In genomic region chr1:80676004-80676673, GRCm38 (mm10) we compare ENCODE assay signal across 22 mouse cellular contexts.
A peak's percentile ranks its signal among the peaks of the same experiment; 100 is the strongest.
DNase-seq lines count a peak whose midpoint lies in the region; ATAC-seq and TF ChIP-seq lines count a peak whose summit lies in the region.
"Had no signal": no experiment of that assay in that cellular context is flagged by ENCODE, and none has a peak within 500 bp of the region (broad histone marks: within the 10 kb centered on the region; RNA-seq: fewer than 3 reads in every experiment).

No protein-coding gene starts in this region.

- ATAC-seq in hindbrain, embryonic 14.5 days (ENCODE audit: low FRiP score) = no peak
- no peak for ATAC-seq in hindbrain, embryonic 11.5 days (ENCODE audit: low FRiP score)
- peak; percentile 83 for ATAC-seq in intestine, embryonic 16.5 days
- ATAC-seq: forebrain, embryonic 14.5 days; hindbrain, postnatal 0 days had no signal

- in situ Hi-C loops in CH12.LX (cut with MboI; ENCODE audit: low pct_ligation_motif_present, low pct_unique_long_range_greater_than_20kb, low sequenced_read_pairs) = loop anchor here (10.0 kb wide), 1 partner anchor 49 kb away; no protein-coding TSS in a partner anchor

- H3K4me3 ChIP-seq in hindbrain, embryonic 14.5 days (replicated peaks; ENCODE audit: low read length) = no peak overlapping the region
- no peak overlapping the region for H3K4me3 ChIP-seq in hindbrain, embryonic 11.5 days (ENCODE audit: low read depth, low read length)
- no peak overlapping the region for H3K4me3 ChIP-seq in CH12.LX (replicated peaks in 1 of 3; ENCODE audit: low read depth in 2 of 3, low read length in 2 of 3, poor library complexity in 1 of 3)
- H3K4me3 ChIP-seq in intestine, embryonic 16.5 days (ENCODE audit: low read length) = no peak overlapping the region
- H3K4me3 ChIP-seq: embryonic facial prominence, embryonic 12.5 days; embryonic facial prominence, embryonic 15.5 days; heart, adult 2 months; hindbrain, embryonic 13.5 days had no signal

- dilution Hi-C loops in CH12.LX (cut with MboI; ENCODE audit: extremely low pct_ligation_motif_present, extremely low pct_unique_long_range_greater_than_20kb, low sequenced_read_pairs) = no loop called here

- TF ChIP-seq CTCF in CH12.LX (conservative IDR thresholded peaks at IDR 0.05 in 1 of 2, IDR thresholded peaks at IDR 0.05 in 1 of 2; ENCODE audit: low read depth in 2 of 2, low read length in 2 of 2) = no peak

- H3K9ac ChIP-seq in hindbrain, embryonic 14.5 days = no peak overlapping the region
- no peak overlapping the region for H3K9ac ChIP-seq in hindbrain, embryonic 11.5 days (ENCODE audit: low read depth, low read length)
- no peak overlapping the region for H3K9ac ChIP-seq in CH12.LX (ENCODE audit: insufficient read depth, low read depth)
- H3K9ac ChIP-seq in intestine, embryonic 16.5 days (ENCODE audit: low read depth, low read length) = no peak overlapping the region
- H3K9ac ChIP-seq: embryonic facial prominence, embryonic 12.5 days; embryonic facial prominence, embryonic 15.5 days; hindbrain, embryonic 13.5 days had no signal

- no peak for TF ChIP-seq RAD21 in CH12.LX (IDR thresholded peaks at IDR 0.05; ENCODE audit: low read depth, low read length)

- WGBS in hindbrain, embryonic 14.5 days = 83% methylated on average over 1 of the region's 1 CpGs
- WGBS in hindbrain, embryonic 11.5 days = 61% methylated on average over 1 of the region's 1 CpGs
- WGBS in intestine, embryonic 16.5 days = 36% methylated on average over 1 of the region's 1 CpGs

- no peak overlapping the region for H3K27ac ChIP-seq in hindbrain, embryonic 14.5 days
- H3K27ac ChIP-seq in hindbrain, embryonic 11.5 days (ENCODE audit: low read depth, low read length) = no peak overlapping the region
- no peak overlapping the region for H3K27ac ChIP-seq in CH12.LX (ENCODE audit: insufficient read depth, low read depth)
- H3K27ac ChIP-seq in intestine, embryonic 16.5 days (ENCODE audit: low read length) = no peak overlapping the region
- H3K27ac ChIP-seq: embryonic facial prominence, embryonic 12.5 days; embryonic facial prominence, embryonic 15.5 days; heart, adult 2 months; hindbrain, embryonic 13.5 days; hindbrain, postnatal 0 days had no signal

- no peaks in the 10 kb centered on the region for H3K36me3 ChIP-seq in hindbrain, embryonic 14.5 days (replicated peaks; ENCODE audit: control insufficient read depth, insufficient read depth)
- H3K36me3 ChIP-seq in hindbrain, embryonic 11.5 days (ENCODE audit: control insufficient read depth, insufficient read depth, low read length) = no peaks in the 10 kb centered on the region
- H3K36me3 ChIP-seq in CH12.LX (replicated peaks in 1 of 2; ENCODE audit: control insufficient read depth in 1 of 2, insufficient read depth in 1 of 2, low read length in 1 of 2) = peaks cover 2 to 29% of the 10 kb centered on the region in 2 experiments
- no peaks in the 10 kb centered on the region for H3K36me3 ChIP-seq in intestine, embryonic 16.5 days (ENCODE audit: control insufficient read depth, insufficient read depth, low read length)
- H3K36me3 ChIP-seq: embryonic facial prominence, embryonic 12.5 days; embryonic facial prominence, embryonic 15.5 days; hindbrain, embryonic 13.5 days had no signal

- H3K4me1 ChIP-seq in hindbrain, embryonic 14.5 days (replicated peaks; ENCODE audit: control insufficient read depth, insufficient read depth, low read length) = no peaks in the 10 kb centered on the region
- H3K4me1 ChIP-seq in hindbrain, embryonic 11.5 days (replicated peaks; ENCODE audit: control insufficient read depth, insufficient read depth, low read length) = no peaks in the 10 kb centered on the region
- H3K4me1 ChIP-seq in CH12.LX (ENCODE audit: control insufficient read depth in 1 of 2, insufficient read depth in 2 of 2) = peaks cover 10 to 44% of the 10 kb centered on the region in 2 experiments
- H3K4me1 ChIP-seq in intestine, embryonic 16.5 days (ENCODE audit: control insufficient read depth, insufficient read depth, low read length) = no peaks in the 10 kb centered on the region
- H3K4me1 ChIP-seq: embryonic facial prominence, embryonic 12.5 days; hindbrain, embryonic 13.5 days had no signal

- peak; percentile 13 for DNase-seq in hindbrain, embryonic 14.5 days (ENCODE audit: low spot score)
- no peak for DNase-seq in hindbrain, embryonic 11.5 days (ENCODE audit: low spot score)
- no peak for DNase-seq in CH12.LX (ENCODE audit: extremely low read depth)
- DNase-seq in thymus, postnatal 14 days = no peak
- no peak for DNase-seq in cerebellum, postnatal 36 days
- DNase-seq: adrenal gland, postnatal 10 days; adrenal gland, postnatal 36 days; B cell, adult 2 months; cerebellum, adult 18-20 months; cerebellum, adult 9-10 months; cerebellum, postnatal 14 days; gastrocnemius, postnatal 10 days; gastrocnemius, postnatal 36 days; heart, adult 2 months; kidney, adult 9 months had no signal

- no peaks in the 10 kb centered on the region for H3K9me3 ChIP-seq in hindbrain, embryonic 14.5 days (ENCODE audit: control insufficient read depth, low read length)
- no peaks in the 10 kb centered on the region for H3K9me3 ChIP-seq in hindbrain, embryonic 11.5 days (ENCODE audit: control insufficient read depth, low read length)
- H3K9me3 ChIP-seq in CH12.LX (replicated peaks; ENCODE audit: low read length) = no peaks in the 10 kb centered on the region
- H3K9me3 ChIP-seq in intestine, embryonic 16.5 days (ENCODE audit: control insufficient read depth, low read length) = no peaks in the 10 kb centered on the region
- H3K9me3 ChIP-seq: embryonic facial prominence, embryonic 12.5 days; embryonic facial prominence, embryonic 15.5 days; hindbrain, embryonic 13.5 days had no signal

- no peak overlapping the region for H3K4me2 ChIP-seq in hindbrain, embryonic 14.5 days (replicated peaks)
- no peak overlapping the region for H3K4me2 ChIP-seq in hindbrain, embryonic 11.5 days (replicated peaks; ENCODE audit: low read depth, low read length)
- H3K4me2 ChIP-seq in CH12.LX (ENCODE audit: insufficient read depth, low read depth, poor library complexity, severe bottlenecking) = no peak overlapping the region
- no peak overlapping the region for H3K4me2 ChIP-seq in intestine, embryonic 16.5 days (ENCODE audit: low read depth, low read length)
- H3K4me2 ChIP-seq: embryonic facial prominence, embryonic 12.5 days; embryonic facial prominence, embryonic 15.5 days; heart, embryonic 11.5 days; hindbrain, embryonic 13.5 days had no signal

- H3K27me3 ChIP-seq in hindbrain, embryonic 14.5 days (ENCODE audit: control insufficient read depth, insufficient read depth, low read length) = no peaks in the 10 kb centered on the region
- H3K27me3 ChIP-seq in hindbrain, embryonic 11.5 days (ENCODE audit: control insufficient read depth, insufficient read depth, low read length) = no peaks in the 10 kb centered on the region
- H3K27me3 ChIP-seq in CH12.LX (replicated peaks) = no peaks in the 10 kb centered on the region
- H3K27me3 ChIP-seq in intestine, embryonic 16.5 days (replicated peaks; ENCODE audit: control insufficient read depth, insufficient read depth, low read length) = no peaks in the 10 kb centered on the region
- H3K27me3 ChIP-seq: embryonic facial prominence, embryonic 12.5 days; embryonic facial prominence, embryonic 15.5 days; hindbrain, embryonic 13.5 days had no signal

- no peak for TF ChIP-seq POLR2A in CH12.LX (IDR thresholded peaks at IDR 0.05; ENCODE audit: low read depth, low read length)

- H3K79me2 ChIP-seq in CH12.LX (replicated peaks; ENCODE audit: control insufficient read depth, extremely low read depth, insufficient read depth, poor library complexity, severe bottlenecking) = 0 out of 2 replicates have a peak, but pooled peaks cover 2% of the 10 kb centered on the region

- no peak for TF ChIP-seq EP300 in CH12.LX (IDR thresholded peaks at IDR 0.05; ENCODE audit: low read length)

TF ChIP-seq in CH12.LX, 34 proteins besides CTCF, POLR2A, EP300 and RAD21:
- no peak for TF ChIP-seq MAFK (IDR thresholded peaks at IDR 0.05; ENCODE audit: insufficient replicate concordance, low read length)
- TF ChIP-seq ZNF384 (IDR thresholded peaks at IDR 0.05; ENCODE audit: low read depth, low read length) = peak; percentile 75
- TF ChIP-seq ELF1 (IDR thresholded peaks at IDR 0.05; ENCODE audit: low read depth, low read length) = peak; percentile 56; the same call in 1 of the 2 replicates
